Mouse (Mus musculus) spleen, embryonic (tissue): Measurements from ENCODE around the gene Camkv.

ENCODE experiments used
- CTCF ChIA-PET: fragments of 350-600 bp; sonication (Branson Sonifier 250); formaldehyde crosslinking; loops from one replicate; lab custom pipeline; 2022; lab: Charles Lee

The Camkv gene

GRCm38 (mm10) chr9:107919441-107919840 lies 16.0 kb upstream of the Camkv start:
- CTCF ChIA-PET: interaction anchor here (0.7 kb wide), 1 partner anchor 332 kb away, joined by 3 read pairs; no protein-coding TSS in a partner anchor

- CTCF ChIA-PET: no interaction called here
Observed at GRCm38 (mm10) chr9:107923021-107923420, 12.5 kb upstream of the Camkv start.

GRCm38 (mm10) chr9:107923956-107924355 lies 11.5 kb upstream of the Camkv start:
- CTCF ChIA-PET: interaction anchor here (0.5 kb wide), 1 partner anchor 12 kb away, joined by 3 read pairs; no protein-coding TSS in a partner anchor

GRCm38 (mm10) chr9:107925251-107925650 lies 10.2 kb upstream of the Camkv start:
- CTCF ChIA-PET: no interaction called here

- CTCF ChIA-PET: interaction anchor here (0.7 kb wide), 1 partner anchor 320 kb away, joined by 4 read pairs; no protein-coding TSS in a partner anchor
Observed at GRCm38 (mm10) chr9:107926920-107927420, 8.5 kb upstream of the Camkv start.

- CTCF ChIA-PET: no interaction called here
Observed at GRCm38 (mm10) chr9:107927749-107928148, 7.7 kb upstream of the Camkv start.

DNA sequence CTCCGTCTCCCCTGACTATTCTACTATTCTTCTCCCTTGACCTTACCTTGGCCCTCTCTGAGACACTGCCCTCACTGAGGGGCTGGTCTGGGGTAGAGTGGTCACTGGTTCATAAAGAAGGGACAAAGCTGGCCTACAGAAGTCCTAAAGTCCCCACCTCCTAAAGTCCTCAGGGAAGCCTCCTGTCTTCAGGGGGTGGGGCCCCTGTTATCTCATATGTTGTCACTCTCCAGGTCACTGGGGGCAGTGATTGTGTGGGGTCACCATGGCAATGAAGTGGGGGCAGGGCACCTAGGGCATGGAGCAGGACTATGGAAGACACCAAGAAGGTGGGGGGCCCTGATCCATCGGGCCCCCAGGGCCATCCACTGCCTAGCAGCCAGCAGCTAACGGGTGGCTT lies 7.3 kb upstream of the Camkv start, which contains the start of gene Actl11:
Actl11 (plus strand) TSS at position 301 of the 400 bp plus-strand sequence.
- CTCF ChIA-PET: no interaction called here

DNA sequence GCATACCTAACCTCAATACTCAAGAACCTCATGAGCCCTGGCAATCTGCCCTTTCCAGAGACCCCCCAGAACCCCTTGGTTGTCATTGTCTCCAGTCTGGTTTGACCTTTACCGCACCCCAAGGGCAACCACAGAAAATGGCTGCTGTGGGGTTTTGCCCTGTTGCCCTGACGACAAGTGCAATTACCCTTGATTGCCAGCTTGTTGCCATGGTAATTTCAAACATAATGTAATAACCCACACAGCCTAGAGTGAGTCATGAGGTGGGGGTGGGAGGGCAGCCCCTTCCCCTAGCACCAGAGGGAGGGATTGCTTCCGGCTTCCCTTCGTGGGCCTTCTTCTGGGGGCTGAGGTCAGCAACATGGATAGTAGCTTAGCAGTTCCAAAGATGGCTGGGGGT lies 3.3 kb upstream of the Camkv start:
- CTCF ChIA-PET: no interaction called here

DNA sequence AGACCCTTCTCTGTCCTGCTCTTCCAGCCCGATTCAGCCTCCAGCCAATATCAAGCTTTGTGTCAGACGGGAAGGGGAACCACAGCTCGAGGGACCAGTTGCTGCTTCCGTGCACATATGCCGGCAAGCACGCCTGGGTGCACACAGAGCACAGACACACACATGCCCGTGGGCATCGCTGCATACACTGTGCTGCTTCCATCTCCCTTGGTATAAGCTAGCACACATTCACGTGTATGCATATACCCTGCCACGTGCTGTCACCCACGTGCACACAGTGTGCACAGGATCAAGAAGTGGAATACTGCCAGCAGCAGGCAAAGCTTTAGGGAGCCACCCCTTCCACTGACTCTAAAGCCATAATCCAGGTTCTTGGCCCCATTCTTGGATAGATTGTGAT lies 1.3 kb upstream of the Camkv start:
- CTCF ChIA-PET: no interaction called here

GRCm38 (mm10) chr9:107935790-107936214 lies 328 bp downstream of the Camkv start:
- CTCF ChIA-PET: interaction anchor here (1.1 kb wide), 1 partner anchor 19 kb away, joined by 6 read pairs; no protein-coding TSS in a partner anchor

GRCm38 (mm10) chr9:107936215-107936822 lies 845 bp downstream of the Camkv start:
- CTCF ChIA-PET: interaction anchor here (1.1 kb wide), 1 partner anchor 19 kb away, joined by 6 read pairs; no protein-coding TSS in a partner anchor

DNA sequence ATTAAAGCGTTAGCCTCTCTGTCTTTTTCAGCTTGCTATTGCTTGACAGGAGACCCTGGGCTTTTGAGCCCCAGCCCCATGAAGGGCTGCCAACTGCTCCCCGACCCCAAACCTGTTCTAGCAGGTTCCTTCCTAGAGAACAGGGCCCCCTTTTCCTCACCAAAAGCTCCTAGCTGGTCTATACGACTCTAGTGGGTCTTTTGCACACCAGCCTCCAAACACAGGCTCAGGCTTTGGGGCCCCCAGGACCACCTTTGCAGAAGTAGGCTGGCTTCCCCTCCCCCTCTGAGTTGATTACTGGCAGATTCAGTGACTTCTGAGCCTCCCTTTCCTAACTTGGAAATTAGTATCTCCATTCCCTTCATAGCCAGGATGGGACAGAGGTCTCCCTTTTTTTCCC lies 1.4 kb downstream of the Camkv start:
- CTCF ChIA-PET: interaction anchor here (1.1 kb wide), 1 partner anchor 18 kb away, joined by 6 read pairs; no protein-coding TSS in a partner anchor

DNA sequence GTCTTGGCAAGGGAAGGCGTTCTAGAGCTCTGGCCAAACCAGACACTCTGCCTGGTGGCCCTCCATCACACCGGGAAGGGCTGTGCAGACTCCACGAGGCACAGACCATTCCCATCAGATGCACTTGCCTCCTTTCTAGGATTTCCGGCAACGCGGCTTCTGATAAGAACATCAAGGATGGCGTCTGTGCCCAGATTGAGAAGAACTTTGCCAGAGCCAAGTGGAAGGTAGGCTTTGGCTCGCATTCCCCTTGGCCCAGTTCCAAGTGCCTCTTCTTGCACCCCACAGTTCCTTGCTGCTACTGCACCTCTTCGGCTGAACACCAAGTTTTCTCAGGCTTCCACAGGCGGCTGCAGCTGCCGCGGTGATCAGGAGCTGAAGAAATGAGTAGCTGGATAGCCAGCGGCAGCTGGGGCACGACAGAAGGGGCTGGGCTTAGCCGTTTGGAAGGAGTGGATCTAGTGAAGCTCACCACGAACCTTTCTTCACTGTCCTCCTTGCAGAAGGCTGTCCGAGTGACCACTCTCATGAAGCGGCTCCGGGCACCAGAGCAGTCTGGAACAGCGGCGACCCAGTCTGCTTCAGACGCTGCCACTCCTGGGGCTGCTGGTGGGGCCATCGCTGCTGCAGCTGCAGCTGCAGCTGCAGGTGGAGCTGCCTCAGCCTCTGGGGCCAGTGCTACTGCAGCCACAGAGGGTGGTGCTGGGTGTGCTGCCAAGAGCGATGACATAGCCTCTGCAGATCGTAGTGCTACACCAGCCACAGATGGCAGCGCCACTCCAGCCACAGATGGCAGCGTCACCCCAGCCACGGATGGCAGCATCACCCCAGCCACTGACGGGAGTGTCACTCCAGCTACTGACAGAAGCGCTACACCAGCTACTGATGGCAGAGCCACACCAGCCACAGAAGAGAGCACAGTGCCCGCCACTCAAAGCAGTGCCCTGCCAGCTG lies 12.0 kb downstream of the Camkv start:
- CTCF ChIA-PET: interaction anchor here (1.0 kb wide), 1 partner anchor 43 kb away, joined by 3 read pairs; no protein-coding TSS in a partner anchor

GRCm38 (mm10) chr9:107949184-107949921 lies 13.9 kb downstream of the Camkv start:
- CTCF ChIA-PET: interaction anchor here (0.8 kb wide), 1 partner anchor 55 kb away, joined by 3 read pairs; no protein-coding TSS in a partner anchor

DNA sequence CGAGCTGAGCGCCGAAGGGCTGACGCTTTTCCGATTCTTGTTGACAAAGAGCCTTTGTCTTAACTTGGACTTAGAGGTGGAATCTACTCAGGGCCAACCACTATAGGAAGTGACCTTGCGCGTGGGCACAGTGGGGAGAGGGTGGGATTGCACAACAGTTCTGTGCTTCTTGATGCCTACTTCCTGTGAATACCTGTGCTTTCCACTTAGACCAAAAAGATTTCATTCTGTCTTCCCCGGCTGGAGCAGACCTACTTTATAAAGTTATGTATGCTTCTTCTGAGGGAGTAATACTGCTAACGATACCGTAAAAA lies 14.4 kb downstream of the Camkv start, which contains the start of gene Traip:
Traip (plus strand) TSS at position 215 of the 314 bp plus-strand sequence.
- CTCF ChIA-PET: interaction anchor here (0.8 kb wide), 1 partner anchor 54 kb away, joined by 3 read pairs; no protein-coding TSS in a partner anchor

DNA sequence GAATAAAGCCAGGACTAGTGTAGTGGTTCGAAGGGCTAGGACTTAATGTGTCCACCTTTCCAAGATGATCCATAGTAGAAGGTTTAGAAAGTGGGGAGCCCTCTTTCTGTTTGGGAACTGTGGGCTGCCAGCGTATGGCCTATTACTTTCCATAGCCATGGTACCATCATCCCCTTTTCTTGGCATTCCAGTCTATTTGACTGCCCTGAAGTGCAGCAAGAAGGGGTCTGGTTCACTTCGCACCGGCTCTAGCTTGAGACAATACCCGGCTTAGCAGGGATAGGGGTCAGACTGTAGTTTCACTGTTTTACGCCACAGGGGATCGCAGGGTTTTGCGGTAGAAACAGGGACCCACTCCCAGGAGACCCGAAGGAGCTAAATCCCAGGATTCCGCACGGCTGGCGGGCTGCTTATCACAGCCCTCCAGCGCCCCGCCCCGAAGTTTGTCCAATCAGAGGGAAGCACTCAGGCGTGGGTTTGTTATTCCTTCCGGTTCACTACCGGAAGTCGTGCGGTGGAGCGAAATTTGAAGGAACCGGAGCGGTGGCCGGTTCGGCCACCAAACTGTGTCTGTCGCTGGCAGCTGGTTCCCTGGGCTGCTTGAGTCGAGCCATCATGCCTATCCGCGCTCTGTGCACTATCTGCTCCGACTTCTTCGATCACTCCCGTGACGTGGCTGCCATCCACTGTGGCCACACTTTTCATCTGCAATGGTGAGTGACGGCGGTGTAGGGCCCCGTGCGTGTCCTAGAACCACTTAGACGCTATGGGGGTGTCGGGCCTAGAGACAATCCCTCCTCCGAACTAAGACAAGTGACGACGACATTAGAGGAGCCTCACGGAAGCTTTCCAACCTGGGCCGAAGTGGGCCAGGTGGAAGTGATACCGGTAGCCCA lies 15.2 kb downstream of the Camkv start:
- CTCF ChIA-PET: interaction anchor here (1.6 kb wide), 1 partner anchor 11 kb away, joined by 3 read pairs; no protein-coding TSS in a partner anchor

DNA sequence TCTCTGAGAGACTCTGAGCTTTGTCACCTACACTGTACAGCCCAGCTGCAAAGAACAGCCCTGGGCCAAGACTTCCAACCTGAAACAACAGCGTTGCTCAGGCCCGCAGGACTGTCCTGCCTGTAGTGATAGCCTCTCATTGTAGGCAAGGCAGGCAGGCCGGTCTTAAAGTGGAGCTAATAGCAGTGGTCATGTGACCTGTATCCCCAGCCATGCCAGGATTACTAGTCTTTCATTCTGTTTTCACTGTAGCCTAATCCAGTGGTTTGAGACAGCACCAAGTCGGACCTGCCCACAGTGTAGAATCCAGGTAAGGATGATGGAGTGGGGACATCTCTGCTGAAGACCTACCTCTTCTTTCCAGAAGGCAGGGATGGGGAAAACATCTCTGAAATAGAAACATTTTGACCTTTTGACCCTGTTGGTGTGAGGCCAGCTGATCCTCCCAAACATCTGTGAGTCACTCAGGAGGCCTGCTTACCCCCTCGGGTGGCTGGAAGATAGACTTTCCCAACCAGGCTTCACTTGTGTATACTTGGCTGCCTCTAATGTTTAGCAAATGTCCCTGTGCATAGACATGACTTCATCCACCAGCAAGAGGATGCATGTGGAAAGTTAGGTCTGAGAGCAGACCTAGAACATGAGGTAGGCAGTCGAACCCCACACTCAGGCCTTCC lies 20.3 kb downstream of the Camkv start:
- CTCF ChIA-PET: interaction anchor here (0.8 kb wide), 1 partner anchor 20 kb away, joined by 6 read pairs; no protein-coding TSS in a partner anchor

- CTCF ChIA-PET: interaction anchor here (0.8 kb wide), 1 partner anchor 65 kb away, joined by 3 read pairs; no protein-coding TSS in a partner anchor
Observed at GRCm38 (mm10) chr9:107957141-107957540, 21.7 kb downstream of the Camkv start.

- CTCF ChIA-PET: no interaction called here
Observed at GRCm38 (mm10) chr9:107959896-107960295, 24.4 kb downstream of the Camkv start.
